Mouse (Mus musculus): ENCODE measurements around the gene Pla2g3. TPM values are rescaled to one million over a fixed set of nuclear protein-coding genes. Genes with fewer than 3 reads are reported as not detected.

The Pla2g3 gene
- polyA plus RNA-seq, 1 experiment = 0.30 TPM

- H3K27me3 ChIP-seq (ENCODE audit: control insufficient read depth, insufficient read depth, low read length) = peaks cover 6% of the 10 kb centered on the region
- no peaks in the 10 kb centered on the region for H3K36me3 ChIP-seq (ENCODE audit: control insufficient read depth, insufficient read depth, low read length)
- H3K27ac ChIP-seq (ENCODE audit: insufficient read depth, low read length) = 0 out of 2 replicates have a peak within 1 kb of the TSS, but pooled peaks have one; percentile 19
- WGBS = under 1% methylated on average over 26 of the region's 26 CpGs
- peaks cover 4% of the 10 kb centered on the region; the same call in 1 of the 2 replicates for H3K4me1 ChIP-seq (ENCODE audit: control insufficient read depth, insufficient read depth, insufficient read length)
- peak within 1 kb of the TSS; percentile 61 for H3K4me3 ChIP-seq (ENCODE audit: extremely low read depth, insufficient read depth, insufficient read length)
- TF ChIP-seq CTCF (IDR thresholded peaks at IDR 0.05; ENCODE audit: extremely low read depth, insufficient read depth, insufficient read length, insufficient replicate concordance) (peak; percentile 75; the same call in 1 of the 2 replicates), POLR2A (IDR thresholded peaks at IDR 0.05; ENCODE audit: low read depth, low read length) (no peak)
- peak; percentile 29 to 67 for DNase-seq (ENCODE audit: low read depth in 1 of 2, low spot score in 2 of 2)
Observed at GRCm38 (mm10) chr11:3514529-3515054, 26.5 kb downstream of the Pla2g3 start, which contains the start of gene Selenom. Gene Selenom, plus strand, starts transcription at chr11:3514684.

- no peak overlapping the region for H3K27ac ChIP-seq (ENCODE audit: insufficient read depth, low read length)
- no peaks in the 10 kb centered on the region for H3K36me3 ChIP-seq (ENCODE audit: control insufficient read depth, insufficient read depth, low read length)
- H3K27me3 ChIP-seq (ENCODE audit: control insufficient read depth, insufficient read depth, low read length) = peaks cover 6% of the 10 kb centered on the region
- WGBS = 50% methylated on average over 4 of the region's 4 CpGs
- TF ChIP-seq CTCF (IDR thresholded peaks at IDR 0.05; ENCODE audit: extremely low read depth, insufficient read depth, insufficient read length, insufficient replicate concordance) (no peak), POLR2A (IDR thresholded peaks at IDR 0.05; ENCODE audit: low read depth, low read length) (no peak)
- H3K4me1 ChIP-seq (ENCODE audit: control insufficient read depth, insufficient read depth, insufficient read length) = peaks cover 4% of the 10 kb centered on the region; the same call in 1 of the 2 replicates
- H3K4me3 ChIP-seq (ENCODE audit: extremely low read depth, insufficient read depth, insufficient read length) = peak overlapping the region; percentile 61; the same call in 1 of the 2 replicates
- no peak for DNase-seq (ENCODE audit: low read depth in 1 of 2, low spot score in 2 of 2)
Observed at GRCm38 (mm10) chr11:3515216-3515615, 27.1 kb downstream of the Pla2g3 start.

DNA sequence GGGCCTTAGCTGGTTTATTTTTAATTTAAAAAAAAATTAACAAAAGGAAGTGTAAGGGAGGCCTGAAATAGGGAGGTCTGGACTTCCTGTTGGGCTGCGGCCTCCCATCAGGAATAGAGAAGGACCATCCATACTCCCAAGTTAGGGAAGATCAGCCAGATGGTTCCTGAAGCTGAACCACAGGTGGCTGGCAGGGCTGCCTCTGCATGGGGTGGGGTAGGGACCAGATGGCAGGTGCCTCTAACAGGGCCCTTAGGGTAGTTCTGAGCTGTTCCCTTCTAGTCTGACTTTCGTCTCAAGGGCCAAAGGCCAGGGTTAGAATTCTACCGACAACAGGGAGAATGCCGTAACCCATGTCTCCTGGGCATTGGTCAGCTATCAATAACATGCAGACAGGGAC lies 27.6 kb downstream of the Pla2g3 start:
- TF ChIP-seq POLR2A (IDR thresholded peaks at IDR 0.05; ENCODE audit: low read depth, low read length) (no peak), CTCF (IDR thresholded peaks at IDR 0.05; ENCODE audit: extremely low read depth, insufficient read depth, insufficient read length, insufficient replicate concordance) (no peak)
- DNase-seq (ENCODE audit: low read depth in 1 of 2, low spot score in 2 of 2) = no peak
- Histone ChIP-seq H3K27ac (ENCODE audit: insufficient read depth, low read length) (no peak overlapping the region), H3K4me1 (ENCODE audit: control insufficient read depth, insufficient read depth, insufficient read length) (peaks cover 4% of the 10 kb centered on the region; the same call in 1 of the 2 replicates), H3K4me3 (ENCODE audit: extremely low read depth, insufficient read depth, insufficient read length) (no peak overlapping the region), H3K27me3 (ENCODE audit: control insufficient read depth, insufficient read depth, low read length) (peaks cover 6% of the 10 kb centered on the region), H3K36me3 (ENCODE audit: control insufficient read depth, insufficient read depth, low read length) (no peaks in the 10 kb centered on the region)
- WGBS = 83% methylated on average over 4 of the region's 4 CpGs

- no peak overlapping the region for H3K4me3 ChIP-seq (ENCODE audit: extremely low read depth, insufficient read depth, insufficient read length)
- TF ChIP-seq CTCF (IDR thresholded peaks at IDR 0.05; ENCODE audit: extremely low read depth, insufficient read depth, insufficient read length, insufficient replicate concordance) (no peak), POLR2A (IDR thresholded peaks at IDR 0.05; ENCODE audit: low read depth, low read length) (no peak)
- H3K4me1 ChIP-seq (ENCODE audit: control insufficient read depth, insufficient read depth, insufficient read length) = peaks cover 4% of the 10 kb centered on the region
- no peaks in the 10 kb centered on the region for H3K36me3 ChIP-seq (ENCODE audit: control insufficient read depth, insufficient read depth, low read length)
- no peak overlapping the region for H3K27ac ChIP-seq (ENCODE audit: insufficient read depth, low read length)
- DNase-seq (ENCODE audit: low read depth in 1 of 2, low spot score in 2 of 2) = no peak
- peaks cover 6% of the 10 kb centered on the region for H3K27me3 ChIP-seq (ENCODE audit: control insufficient read depth, insufficient read depth, low read length)
- WGBS = 81% methylated on average over 5 of the region's 5 CpGs
Observed at GRCm38 (mm10) chr11:3516121-3516520, 28.0 kb downstream of the Pla2g3 start.

DNA sequence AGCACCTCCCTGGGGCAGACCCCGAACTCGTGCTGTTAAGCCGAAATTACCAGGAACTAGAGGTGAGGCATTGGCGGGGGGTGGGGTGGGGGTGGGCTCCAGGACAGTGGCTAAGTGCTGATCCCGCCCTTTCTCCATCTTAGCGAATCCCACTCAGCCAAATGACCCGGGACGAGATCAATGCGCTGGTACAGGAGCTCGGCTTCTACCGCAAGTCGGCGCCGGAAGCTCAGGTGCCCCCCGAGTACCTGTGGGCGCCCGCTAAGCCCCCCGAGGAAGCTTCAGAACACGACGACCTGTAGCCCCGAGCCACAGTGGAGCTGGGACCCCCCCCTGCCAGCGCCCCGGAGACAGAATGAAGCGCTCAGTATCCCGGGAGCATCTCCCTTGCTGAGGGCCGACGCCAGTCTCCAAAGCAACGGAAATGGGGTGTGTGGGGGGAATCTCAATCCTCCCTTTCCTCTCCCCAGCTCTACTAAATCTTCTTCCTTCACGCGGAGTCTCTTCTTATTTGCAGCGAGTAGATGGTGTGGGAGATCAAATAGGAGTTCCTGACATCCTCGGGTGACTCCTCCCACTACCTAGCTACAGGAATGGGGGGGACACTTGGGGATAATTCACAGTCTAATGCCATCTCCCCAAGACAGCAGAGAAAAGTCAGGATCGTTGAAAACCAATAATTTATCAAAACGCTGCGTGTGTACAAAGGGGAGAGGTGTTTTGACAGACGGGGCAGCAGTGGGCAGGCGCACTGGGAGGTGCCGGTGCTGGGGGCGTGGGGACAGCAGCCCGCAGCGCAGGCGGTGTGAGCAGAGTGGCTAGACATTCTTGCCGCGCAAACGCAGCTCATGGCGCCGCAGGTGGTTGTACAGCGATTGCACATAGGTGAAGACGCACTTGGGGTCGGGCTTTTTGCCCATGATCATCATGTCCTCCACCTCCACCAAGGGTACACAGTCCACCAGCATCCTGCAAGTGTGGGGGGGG lies 29.1 kb downstream of the Pla2g3 start:
- Histone ChIP-seq H3K27me3 (ENCODE audit: control insufficient read depth, insufficient read depth, low read length) (peaks cover 6% of the 10 kb centered on the region), H3K4me3 (ENCODE audit: extremely low read depth, insufficient read depth, insufficient read length) (peak overlapping the region; percentile 31), H3K27ac (ENCODE audit: insufficient read depth, low read length) (no peak overlapping the region), H3K36me3 (ENCODE audit: control insufficient read depth, insufficient read depth, low read length) (no peaks in the 10 kb centered on the region), H3K4me1 (ENCODE audit: control insufficient read depth, insufficient read depth, insufficient read length) (peaks cover 4% of the 10 kb centered on the region)
- WGBS = 2% methylated on average over 50 of the region's 50 CpGs
- no peak for DNase-seq (ENCODE audit: low read depth in 1 of 2, low spot score in 2 of 2)
- TF ChIP-seq CTCF (IDR thresholded peaks at IDR 0.05; ENCODE audit: extremely low read depth, insufficient read depth, insufficient read length, insufficient replicate concordance) (no peak), POLR2A (IDR thresholded peaks at IDR 0.05; ENCODE audit: low read depth, low read length) (no peak)

DNA sequence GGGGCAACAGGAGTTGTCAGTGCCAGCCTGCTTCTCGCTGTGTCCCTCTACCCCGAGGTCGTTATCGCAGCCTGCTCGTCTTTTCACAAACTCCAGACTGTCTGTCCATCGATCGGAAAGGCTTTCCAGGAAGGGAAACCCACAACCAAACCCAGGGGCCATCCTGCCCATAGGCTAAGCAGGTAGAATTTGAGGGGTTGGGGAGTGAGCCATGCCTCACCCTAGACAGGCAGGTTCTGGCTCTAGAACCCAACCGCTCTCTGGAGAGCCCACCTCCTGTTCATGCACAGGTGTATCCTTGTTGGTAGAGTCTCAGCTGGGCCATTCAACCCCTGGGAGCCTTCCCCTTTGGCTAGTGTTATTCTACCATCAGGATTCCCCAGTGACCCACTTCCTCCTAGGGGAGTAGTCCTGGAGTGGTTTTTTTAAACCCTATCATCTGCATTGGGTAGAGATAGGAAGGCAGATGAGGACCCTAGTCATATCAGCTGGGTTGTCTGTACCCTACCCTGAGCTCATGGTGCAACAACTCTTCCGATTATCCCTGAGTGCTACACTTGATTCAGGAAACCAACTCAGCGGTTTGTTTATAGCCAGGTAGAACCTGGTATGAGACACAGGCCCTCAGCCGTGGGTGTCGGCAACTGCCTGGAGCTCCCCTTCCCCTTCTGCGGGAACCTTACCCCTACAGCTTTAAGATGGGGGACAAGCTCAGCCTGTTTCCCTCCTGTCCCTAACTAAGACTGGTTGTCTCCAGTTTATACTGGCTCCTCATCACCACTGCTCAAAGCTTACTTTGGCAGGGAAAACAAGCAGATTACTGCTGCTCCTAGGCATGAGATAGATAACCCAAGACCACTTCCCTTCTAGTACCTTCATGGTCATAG lies 30.0 kb downstream of the Pla2g3 start:
- H3K27me3 ChIP-seq (ENCODE audit: control insufficient read depth, insufficient read depth, low read length) = peaks cover 6% of the 10 kb centered on the region
- H3K36me3 ChIP-seq (ENCODE audit: control insufficient read depth, insufficient read depth, low read length) = no peaks in the 10 kb centered on the region
- no peak for DNase-seq (ENCODE audit: low read depth in 1 of 2, low spot score in 2 of 2)
- 50% methylated on average over 13 of the region's 13 CpGs for WGBS
- H3K4me3 ChIP-seq (ENCODE audit: extremely low read depth, insufficient read depth, insufficient read length) = peak overlapping the region; percentile 14; the same call in 1 of the 2 replicates
- TF ChIP-seq CTCF (IDR thresholded peaks at IDR 0.05; ENCODE audit: extremely low read depth, insufficient read depth, insufficient read length, insufficient replicate concordance) = no peak
- no peak for TF ChIP-seq POLR2A (IDR thresholded peaks at IDR 0.05; ENCODE audit: low read depth, low read length)
- H3K27ac ChIP-seq (ENCODE audit: insufficient read depth, low read length) = no peak overlapping the region
- H3K4me1 ChIP-seq (ENCODE audit: control insufficient read depth, insufficient read depth, insufficient read length) = peaks cover 4% of the 10 kb centered on the region
